Mouse (Mus musculus): Measurements from ENCODE around the gene Padi6. TPM values are rescaled to one million over a fixed set of nuclear protein-coding genes. Genes with fewer than 3 reads are reported as not detected.

Padi6 gene
- total RNA-seq, 2 experiments from 2014 or later: not detected

DNA sequence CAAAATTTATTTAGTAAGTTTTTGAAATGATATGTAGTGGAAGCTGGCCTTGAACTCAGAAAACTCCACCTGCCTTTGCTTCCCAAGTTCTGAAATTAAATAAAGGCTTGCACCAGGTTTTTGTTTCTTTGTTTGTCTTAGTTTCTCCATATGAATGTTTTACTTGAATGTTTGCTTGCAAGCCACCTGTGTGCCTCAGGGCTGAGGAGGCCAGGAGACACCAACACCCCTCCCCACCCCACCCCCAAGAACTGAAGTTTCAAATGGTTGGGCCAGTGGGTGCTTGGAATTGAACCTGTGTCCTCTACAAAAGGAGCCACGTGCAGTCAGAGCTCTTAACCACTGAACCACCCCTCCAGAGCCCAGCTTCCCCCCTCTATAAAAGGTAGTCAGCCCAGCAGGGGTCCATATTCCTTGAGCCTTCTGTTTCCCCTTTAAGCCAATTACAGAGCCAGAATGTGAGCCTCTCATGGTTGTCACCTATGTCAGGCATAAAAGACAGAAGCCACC is 47.8 kb downstream of the Padi6 start:
- intact Hi-C loops (cut with DNase I; ENCODE audit: low total_unique reads): no loop called here
- DNase-seq: no peak

DNA sequence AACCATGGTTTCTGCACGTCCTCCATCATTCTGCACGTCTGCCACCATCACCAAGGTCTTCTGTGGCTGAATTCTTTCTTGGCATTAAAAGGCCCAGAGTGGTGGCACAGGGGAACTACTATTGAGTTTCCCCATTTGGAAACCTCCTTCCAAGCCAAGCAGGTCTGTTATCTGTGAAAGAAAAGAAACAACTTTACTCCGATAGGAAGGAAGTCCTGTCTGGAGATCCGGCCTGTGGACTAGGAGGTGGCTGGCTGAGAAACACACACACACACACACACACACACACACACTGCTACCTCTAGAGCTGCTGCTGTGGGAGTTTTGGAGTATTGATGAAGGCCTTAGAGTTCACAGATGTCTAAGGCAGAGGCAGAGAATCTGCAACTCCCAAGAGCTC is 48.9 kb downstream of the Padi6 start:
- no peak for DNase-seq
- intact Hi-C loops (cut with DNase I; ENCODE audit: low total_unique reads): no loop called here

- DNase-seq: no peak
- intact Hi-C loops (cut with DNase I; ENCODE audit: low total_unique reads): no loop called here
Observed at GRCm38 (mm10) chr4:140691481-140691880, 51.0 kb downstream of the Padi6 start.

DNA sequence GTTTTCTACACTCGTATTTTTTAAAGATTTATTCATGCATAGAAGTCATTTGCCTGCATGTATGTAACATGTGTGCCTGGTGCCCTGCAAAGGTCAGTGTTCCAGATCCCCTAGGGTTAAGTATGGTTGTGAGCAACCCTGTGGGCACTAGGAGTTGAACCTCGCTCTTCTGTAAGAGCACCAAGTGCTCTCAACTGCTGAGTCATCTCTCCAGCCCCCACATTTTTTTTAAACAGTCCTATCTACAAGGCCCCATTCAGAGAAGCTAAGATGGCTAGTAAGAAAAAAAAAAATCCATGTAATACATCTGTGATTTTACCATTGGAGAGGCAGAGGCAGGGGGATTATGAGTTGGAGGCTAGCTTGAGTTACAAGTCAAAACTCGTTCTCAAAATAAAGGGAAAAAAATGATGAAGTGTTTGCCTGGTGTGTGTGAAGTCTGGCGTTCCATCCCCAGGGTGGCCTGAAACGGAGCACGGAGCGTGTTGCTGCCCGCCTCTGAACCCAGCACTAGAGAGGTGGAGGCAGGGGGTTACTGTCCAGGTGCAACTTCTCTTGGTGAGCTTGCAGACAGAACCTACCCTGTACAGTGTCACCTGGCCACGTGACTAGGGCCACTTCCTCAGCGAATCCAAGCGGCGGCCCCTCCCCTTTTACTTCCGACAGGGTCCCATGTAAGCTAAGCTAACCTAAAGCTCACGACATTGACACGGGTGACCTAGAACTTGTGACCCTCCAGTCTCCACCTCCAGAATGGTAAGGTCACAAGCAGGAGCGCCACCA is 52.4 kb downstream of the Padi6 start:
- intact Hi-C loops (cut with DNase I; ENCODE audit: low total_unique reads): no loop called here
- DNase-seq: no peak

GRCm38 (mm10) chr4:140688826-140689425 is 53.5 kb downstream of the Padi6 start:
- intact Hi-C loops (cut with DNase I; ENCODE audit: low total_unique reads): no loop called here

GRCm38 (mm10) chr4:140688044-140688825 is 54.2 kb downstream of the Padi6 start:
- no peak for DNase-seq
- intact Hi-C loops (cut with DNase I; ENCODE audit: low total_unique reads): no loop called here

More at GRCm38 (mm10) chr4:140688826-140689425, 53.5 kb downstream of the Padi6 start:
- DNase-seq: no peak

- intact Hi-C loops (cut with DNase I; ENCODE audit: low total_unique reads): no loop called here
- DNase-seq: peak; percentile 22
Observed at GRCm38 (mm10) chr4:140684881-140685303, 57.6 kb downstream of the Padi6 start.

- DNase-seq: peak; percentile 73
- intact Hi-C loops (cut with DNase I; ENCODE audit: low total_unique reads): no loop called here
Observed at GRCm38 (mm10) chr4:140684141-140684871, 58.1 kb downstream of the Padi6 start.

DNA sequence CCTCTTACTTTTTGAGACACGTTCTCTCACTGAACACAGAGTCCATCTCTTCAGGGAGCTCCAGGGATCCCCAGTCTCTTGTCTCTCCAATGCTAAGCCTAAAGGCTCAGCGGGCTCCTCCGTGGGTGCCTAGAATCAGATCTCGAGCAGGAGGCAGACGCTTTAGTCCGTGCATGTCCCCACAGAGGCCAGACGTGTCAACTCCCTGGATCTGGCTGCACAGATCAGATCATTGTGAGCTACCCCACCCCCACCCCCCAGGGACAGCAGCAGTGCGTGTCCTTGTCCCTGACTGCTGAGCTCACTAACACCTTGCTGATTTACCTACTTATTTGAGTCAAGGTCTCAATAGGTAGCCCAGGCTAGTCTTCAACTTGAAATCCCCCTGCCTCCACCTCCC is 58.8 kb downstream of the Padi6 start:
- intact Hi-C loops (cut with DNase I; ENCODE audit: low total_unique reads): loop anchor here (2.0 kb wide), 1 partner anchor 29 kb away; no protein-coding TSS in a partner anchor
- no peak for DNase-seq

DNA sequence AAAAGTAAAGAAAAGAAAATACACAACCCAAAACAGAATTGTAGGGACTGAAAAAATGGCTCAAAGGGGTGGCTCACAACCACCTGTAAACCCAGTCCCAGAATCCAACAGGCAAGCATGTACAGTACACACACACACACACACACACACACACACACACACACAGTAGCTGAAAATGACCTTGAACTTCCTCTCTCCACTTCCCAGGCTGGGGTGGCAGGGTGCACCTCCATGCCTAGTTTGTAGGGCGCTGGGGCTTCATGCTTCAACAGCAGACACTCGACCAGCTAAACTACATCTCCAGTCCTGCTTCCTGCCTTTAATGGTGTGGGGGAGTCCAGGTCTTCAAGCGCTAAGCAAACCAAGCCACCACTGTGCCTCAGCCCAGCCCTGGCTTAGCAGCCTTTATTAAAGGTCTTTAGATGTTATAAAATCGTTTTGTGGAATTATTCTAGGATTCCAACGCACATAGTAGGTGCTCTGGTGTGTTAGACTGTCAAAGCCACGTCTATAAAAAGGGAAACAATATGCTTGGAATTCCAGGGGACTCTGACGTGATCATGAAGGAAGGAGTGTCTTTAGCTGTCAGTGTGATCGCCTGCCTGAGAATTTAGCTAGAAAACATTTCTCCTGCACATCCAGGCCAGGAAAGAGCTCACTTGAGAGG is 61.6 kb downstream of the Padi6 start:
- intact Hi-C loops (cut with DNase I; ENCODE audit: low total_unique reads): no loop called here
- DNase-seq: no peak

GRCm38 (mm10) chr4:140679723-140680380 is 62.6 kb downstream of the Padi6 start:
- intact Hi-C loops (cut with DNase I; ENCODE audit: low total_unique reads): loop anchor here (10.0 kb wide), 1 partner anchor 125 kb away; no protein-coding TSS in a partner anchor
- peak; percentile 74 for DNase-seq

DNA sequence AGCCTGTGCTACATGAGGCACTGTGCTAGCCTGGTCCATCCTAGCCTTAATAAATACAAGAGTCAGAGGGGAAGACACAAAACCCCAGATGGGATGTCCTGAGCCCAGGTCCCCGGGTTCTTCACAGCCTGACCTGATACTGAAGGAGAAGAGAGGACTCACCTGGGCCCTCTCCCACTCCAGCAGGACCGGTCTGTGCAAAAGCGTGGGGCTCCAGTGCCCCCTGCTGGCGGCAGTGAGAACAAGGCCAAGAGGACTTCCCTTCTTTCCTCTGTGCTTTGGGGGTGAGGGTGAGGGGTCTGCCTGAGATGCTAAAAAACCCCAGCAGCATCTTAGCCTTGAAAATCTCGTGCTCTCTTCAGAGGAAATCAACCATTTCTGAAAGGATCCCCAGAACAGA is 63.4 kb downstream of the Padi6 start:
- intact Hi-C loops (cut with DNase I; ENCODE audit: low total_unique reads): loop anchor here (10.0 kb wide), 1 partner anchor 124 kb away; no protein-coding TSS in a partner anchor
- DNase-seq: peak; percentile 41

Small RNA genes lying within 50 kb of the gene (microRNA-seq; reads per million reads assigned to microRNA genes)
- 0 reads per million in 2 experiments for gene Gm23045
- gene Gm25951: 0 reads per million in 2 experiments

Other genes with a start within 250 kb of the Padi6 start
- 10 to 100 TPM; 39.2 to 49.0 TPM for gene Arhgef10l, start 76.6 kb downstream of the Padi6 start, total RNA-seq (2021)
- gene Rcc2, start 42.1 kb downstream of the Padi6 start, total RNA-seq (2021): 10 to 100 TPM; 14.2 to 19.3 TPM
- gene Padi4, start 31.6 kb upstream of the Padi6 start, total RNA-seq (2021): under 1 TPM; 0.13 to 0.14 TPM
- 1 to 10 TPM; 1.3 to 1.9 TPM for gene Padi3, start 68.0 kb upstream of the Padi6 start, total RNA-seq (2021)
- gene Padi1, start 103.1 kb upstream of the Padi6 start, total RNA-seq (2021): under 1 TPM; 0.07 to 0.08 TPM
- 100 to 1,000 TPM; 101 to 150 TPM for gene Padi2, start 163.7 kb upstream of the Padi6 start, total RNA-seq (2021)
- 100 to 1,000 TPM; 480 to 609 TPM for gene Sdhb, start 218.6 kb upstream of the Padi6 start, total RNA-seq (2021)
- gene Atp13a2, start 244.2 kb upstream of the Padi6 start, total RNA-seq (2021): 10 to 100 TPM; 16.1 to 17.0 TPM